Mouse (Mus musculus) liver, embryonic 14.5 days (tissue): ENCODE results near the gene Rpl34.

ENCODE experiments used
- CTCF ChIP-seq: IDR thresholded peaks from 2 replicates; pipeline ENCODE4 v1.5.1; 2016; ENCODE audit warnings: antibody characterized with exemption, low read depth, control low read depth
- EP300 ChIP-seq: IDR thresholded peaks from 2 replicates; pipeline ENCODE4 v1.6.1; 2016; ENCODE audit warnings: antibody characterized with exemption, low read depth

DNA sequence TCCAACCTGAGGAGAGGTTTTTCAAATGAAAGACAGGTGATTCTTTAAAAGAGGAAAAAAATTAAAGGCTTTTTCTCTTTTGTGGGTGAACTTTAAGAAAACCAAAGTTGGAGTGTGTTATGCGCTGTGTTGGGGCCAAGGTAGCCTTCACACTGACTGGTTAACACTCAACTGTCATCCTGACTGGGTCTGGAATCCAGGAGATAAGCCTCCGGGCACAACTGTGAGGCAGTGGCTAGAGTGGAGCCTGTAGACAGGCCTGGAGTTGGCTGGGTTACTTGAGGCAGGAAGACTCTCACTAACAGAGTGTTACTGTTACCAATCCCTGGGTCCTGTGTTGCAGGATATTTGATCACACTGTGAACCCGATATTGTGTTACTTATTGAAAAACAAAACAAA, 38.0 kb upstream of the Rpl34 start:
- TF ChIP-seq CTCF (no peak), EP300 (no peak)
